In the genomic region with DNA sequence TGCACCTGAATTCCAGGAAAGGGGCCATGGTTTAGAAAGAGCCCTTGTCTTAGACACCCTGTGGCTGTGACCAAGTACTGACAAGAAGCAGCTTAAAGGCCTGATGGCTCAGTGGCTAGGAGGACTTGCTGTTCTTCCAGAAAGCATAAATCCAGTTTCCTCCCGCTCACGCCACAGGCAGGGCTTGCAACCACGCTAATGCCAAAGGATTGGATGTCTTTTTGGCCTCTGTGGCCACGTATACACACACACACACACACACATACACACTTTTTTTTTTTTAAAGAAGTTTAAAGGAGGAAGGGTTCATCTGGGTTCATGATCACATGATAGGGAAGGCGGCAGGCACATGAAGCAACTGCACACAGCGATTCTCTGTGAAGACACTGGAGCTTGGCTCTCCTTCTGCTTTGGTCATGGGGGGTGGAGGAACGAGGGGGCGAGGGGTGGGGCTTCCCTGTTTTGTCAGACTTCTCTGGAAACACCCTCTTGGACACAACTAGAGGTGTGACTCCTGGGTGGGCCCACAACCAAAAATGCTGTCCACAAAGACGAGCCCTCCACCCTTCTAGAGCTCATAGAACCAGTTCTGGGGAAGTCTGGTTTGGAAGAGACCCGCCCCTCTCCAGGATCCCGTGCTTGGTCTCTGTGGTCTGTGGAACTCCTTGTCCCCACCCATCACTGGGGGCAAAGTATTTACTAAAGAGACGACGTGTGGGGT, we compare ENCODE assay signal across 14 mouse cellular contexts. TPM values are rescaled to one million over a fixed set of nuclear protein-coding genes. Genes with fewer than 3 reads are reported as not detected.
DNase-seq lines count a peak whose midpoint lies in the region; ATAC-seq and TF ChIP-seq lines count a peak whose summit lies in the region.
"Had no signal": no experiment of that assay in that cellular context is flagged by ENCODE, and none has a peak within 500 bp of the region (broad histone marks: within the 10 kb centered on the region; RNA-seq: fewer than 3 reads in every experiment).

No protein-coding gene starts in this region.

- ATAC-seq in embryonic facial prominence, embryonic 12.5 days (ENCODE audit: insufficient number of reproducible peaks, insufficient read depth, low FRiP score, low TSS enrichment): no peak
- ATAC-seq: midbrain, embryonic 15.5 days had no signal

- H3K4me3 ChIP-seq in embryonic facial prominence, embryonic 12.5 days: no peak overlapping the region
- H3K4me3 ChIP-seq in embryonic facial prominence, embryonic 10.5 days: no peak overlapping the region
- no peak overlapping the region for H3K4me3 ChIP-seq in layer of hippocampus, adult 2 months
- H3K4me3 ChIP-seq in macrophage (ENCODE audit: inconsistent target): no peak overlapping the region
- H3K4me3 ChIP-seq: hindbrain, embryonic 12.5 days; left cerebral cortex, adult 2 months; midbrain, embryonic 15.5 days had no signal

- WGBS in embryonic facial prominence, embryonic 12.5 days: 74% methylated on average over 13 of the region's 13 CpGs
- 83% methylated on average over 13 of the region's 13 CpGs for whole genome bisulfite sequencing in embryonic facial prominence, embryonic 10.5 days
- 43% methylated on average over 13 of the region's 13 CpGs for whole genome bisulfite sequencing in macrophage (ENCODE audit: missing documents)

- H3K4me2 ChIP-seq in embryonic facial prominence, embryonic 12.5 days (replicated peaks): no peak overlapping the region
- H3K4me2 ChIP-seq: hindbrain, embryonic 12.5 days; midbrain, embryonic 15.5 days had no signal

- DNase-seq in embryonic facial prominence, embryonic 10.5 days (ENCODE audit: low spot score): no peak
- no peak for DNase-seq in layer of hippocampus, adult 2 months (ENCODE audit: low spot score in 2 of 2)
- no peak for DNase-seq in layer of hippocampus, postnatal 36 days
- peak; percentile 93 for DNase-seq in ZHBTc4 (ENCODE audit: low read depth, low spot score)
- no peak for DNase-seq in adrenal gland, postnatal 10 days
- no peak for DNase-seq in kidney, postnatal 14 days
- DNase-seq: cerebellum, adult 9-11 months; kidney, postnatal 36 days; right cerebral cortex, postnatal 14 days had no signal

- no peak for TF ChIP-seq CTCF in layer of hippocampus, adult 2 months (conservative IDR thresholded peaks at IDR 0.05)

- H3K27ac ChIP-seq in embryonic facial prominence, embryonic 12.5 days: 0 out of 2 replicates have a peak overlapping the region, but pooled peaks have one; percentile 46
- no peak overlapping the region for H3K27ac ChIP-seq in embryonic facial prominence, embryonic 10.5 days (replicated peaks)
- 0 out of 2 replicates have a peak overlapping the region, but pooled peaks have one; percentile 44 for H3K27ac ChIP-seq in layer of hippocampus, adult 2 months
- peak overlapping the region; percentile 68 for H3K27ac ChIP-seq in macrophage
- H3K27ac ChIP-seq: hindbrain, embryonic 12.5 days; left cerebral cortex, adult 2 months; midbrain, embryonic 15.5 days had no signal

- H3K9me3 ChIP-seq in embryonic facial prominence, embryonic 12.5 days: no peaks in the 10 kb centered on the region
- no peaks in the 10 kb centered on the region for H3K9me3 ChIP-seq in embryonic facial prominence, embryonic 10.5 days
- H3K9me3 ChIP-seq: hindbrain, embryonic 12.5 days; midbrain, embryonic 15.5 days had no signal

- no peaks in the 10 kb centered on the region for H3K27me3 ChIP-seq in embryonic facial prominence, embryonic 12.5 days
- H3K27me3 ChIP-seq in embryonic facial prominence, embryonic 10.5 days (replicated peaks; ENCODE audit: low read depth, poor library complexity, severe bottlenecking): no peaks in the 10 kb centered on the region
- H3K27me3 ChIP-seq: hindbrain, embryonic 12.5 days; midbrain, embryonic 15.5 days had no signal

- no peak overlapping the region for H3K9ac ChIP-seq in embryonic facial prominence, embryonic 12.5 days
- H3K9ac ChIP-seq: hindbrain, embryonic 12.5 days; midbrain, embryonic 15.5 days had no signal

- peaks cover 19% of the 10 kb centered on the region for H3K4me1 ChIP-seq in embryonic facial prominence, embryonic 12.5 days
- H3K4me1 ChIP-seq in embryonic facial prominence, embryonic 10.5 days: peaks cover 46% of the 10 kb centered on the region

- H3K36me3 ChIP-seq in embryonic facial prominence, embryonic 12.5 days: no peaks in the 10 kb centered on the region
- peaks cover 17% of the 10 kb centered on the region for H3K36me3 ChIP-seq in embryonic facial prominence, embryonic 10.5 days (replicated peaks)
- H3K36me3 ChIP-seq in macrophage (ENCODE audit: inconsistent target): no peaks in the 10 kb centered on the region
- H3K36me3 ChIP-seq: hindbrain, embryonic 12.5 days had no signal

- no peaks in the 10 kb centered on the region for H3K79me2 ChIP-seq in macrophage (ENCODE audit: inconsistent target)

RNA-seq across cellular contexts. Expression of a gene that starts 26.5 kb away (rescaled TPM):
- polyA plus RNA-seq in embryonic facial prominence, embryonic 12.5 days (2016; fragmentation: Nextera tagmentation; extraction: Ambion mirVana): 55.6 and 61.0 TPM in 2 replicates
- polyA plus RNA-seq in embryonic facial prominence, embryonic 10.5 days (2016; fragmentation: Nextera tagmentation; extraction: Ambion mirVana): 50.6 and 51.8 TPM in 2 replicates
- total RNA-seq in layer of hippocampus, adult 2 months (2021): 100 to 1,000 TPM; 226 to 239 TPM
- 100 to 1,000 TPM; 227 to 241 TPM for total RNA-seq in layer of hippocampus, postnatal 36 days (2021)
- total RNA-seq in macrophage (2018; cell fraction: chromatin; rRNA removed): 100 to 1,000 TPM in 16 of 26 experiments, 10 to 100 TPM in 10; 25.1 to 225 (median 124) TPM
- 100 to 1,000 TPM in 18 of 26 experiments, 10 to 100 TPM in 8; 50.1 to 156 (median 113) TPM for total RNA-seq in macrophage (2018; cell fraction: cytosol; rRNA removed)
- 100 to 1,000 TPM in 13 of 26 experiments, 10 to 100 TPM in 13; 32.0 to 183 (median 99.2) TPM for total RNA-seq in macrophage (2018; cell fraction: nucleus; rRNA removed)
- polyA plus RNA-seq in macrophage (2018): 81.5 to 112 TPM (median 87.8 TPM) in 3 replicates
- total RNA-seq in adrenal gland, postnatal 10 days (2021): 100 to 1,000 TPM; 101 to 113 TPM
